In genomic region chr11:102396671-102397141, GRCm38 (mm10) we compare ENCODE assay signal across 16 mouse cellular contexts. TPM values are rescaled to one million over a fixed set of nuclear protein-coding genes. Genes with fewer than 3 reads are reported as not detected.
DNase-seq lines count a peak whose midpoint lies in the region; ATAC-seq and TF ChIP-seq lines count a peak whose summit lies in the region.
"Had no signal": no experiment of that assay in that cellular context is flagged by ENCODE, and none has a peak within 500 bp of the region (broad histone marks: within the 10 kb centered on the region; RNA-seq: fewer than 3 reads in every experiment).

No protein-coding gene starts in this region.

- peaks cover 81% of the 10 kb centered on the region for H3K27me3 ChIP-seq in liver, postnatal 0 days (ENCODE audit: insufficient read depth, low read length)
- H3K27me3 ChIP-seq in liver, embryonic 11.5 days (replicated peaks; ENCODE audit: control insufficient read depth, insufficient read depth, low read length): peaks cover 76% of the 10 kb centered on the region
- peaks cover 34% of the 10 kb centered on the region for H3K27me3 ChIP-seq in hindbrain, embryonic 12.5 days
- peaks cover 21% of the 10 kb centered on the region; the same call in 1 of the 2 replicates for H3K27me3 ChIP-seq in lung, postnatal 0 days (replicated peaks; ENCODE audit: insufficient read depth, low read length)

- H3K9ac ChIP-seq in liver, postnatal 0 days (replicated peaks): no peak overlapping the region
- H3K9ac ChIP-seq in liver, embryonic 11.5 days (ENCODE audit: low read depth, low read length): no peak overlapping the region
- H3K9ac ChIP-seq in hindbrain, embryonic 12.5 days: peak overlapping the region; percentile 45; the same call in 1 of the 2 replicates
- H3K9ac ChIP-seq in lung, postnatal 0 days (replicated peaks; ENCODE audit: low read depth): no peak overlapping the region
- H3K9ac ChIP-seq: embryonic facial prominence, embryonic 13.5 days; heart, embryonic 15.5 days; lung, embryonic 14.5 days had no signal

- peak; percentile 14 for DNase-seq in liver, postnatal 0 days
- DNase-seq in liver, embryonic 11.5 days (ENCODE audit: low spot score): no peak
- DNase-seq in left cerebral cortex, postnatal 25 days (ENCODE audit: low spot score in 2 of 2): peak; percentile 46 to 80
- no peak for DNase-seq in lung, postnatal 0 days (ENCODE audit: low spot score)
- no peak for DNase-seq in kidney, adult 18-20 months
- no peak for DNase-seq in lung, postnatal 36 days
- DNase-seq: gastrocnemius, adult 2 months; kidney, adult 8-10 months; lung, embryonic 14.5 days; spleen, adult 18-20 months; thymus, postnatal 4 days had no signal

- intact Hi-C loops in left cerebral cortex, postnatal 25 days (cut with DNase I): loop anchor here (1.0 to 5.0 kb wide), 3 partner anchors 11 to 77 kb away; partner anchors contain the start of genes Slc25a39 and Ubtf

- 81% methylated on average over 7 of the region's 7 CpGs for WGBS in liver, postnatal 0 days (ENCODE audit: insufficient replicate concordance)
- WGBS in liver, embryonic 11.5 days: 77% methylated on average over 7 of the region's 7 CpGs
- 70% methylated on average over 7 of the region's 7 CpGs for WGBS in hindbrain, embryonic 12.5 days
- 28% methylated on average over 7 of the region's 7 CpGs for WGBS in olfactory bulb, adult 2 months
- WGBS in lung, postnatal 0 days: 73% methylated on average over 7 of the region's 7 CpGs

- H3K4me2 ChIP-seq in liver, postnatal 0 days (ENCODE audit: low read depth, low read length): no peak overlapping the region
- no peak overlapping the region for H3K4me2 ChIP-seq in liver, embryonic 11.5 days
- peak overlapping the region; percentile 62 for H3K4me2 ChIP-seq in hindbrain, embryonic 12.5 days (replicated peaks)
- H3K4me2 ChIP-seq in lung, postnatal 0 days (replicated peaks; ENCODE audit: low read depth, low read length): no peak overlapping the region
- H3K4me2 ChIP-seq: embryonic facial prominence, embryonic 13.5 days; heart, embryonic 15.5 days; lung, embryonic 14.5 days had no signal

- TF ChIP-seq POLR2A in olfactory bulb, adult 2 months (IDR thresholded peaks at IDR 0.05; ENCODE audit: insufficient read depth, low read depth, low read length): no peak

- TF ChIP-seq EP300 in liver, postnatal 0 days (IDR thresholded peaks at IDR 0.05; ENCODE audit: low read depth): no peak
- no peak for TF ChIP-seq EP300 in lung, postnatal 0 days (IDR thresholded peaks at IDR 0.05)

- ATAC-seq in liver, postnatal 0 days: no peak
- no peak for ATAC-seq in liver, embryonic 11.5 days (replicated peaks; ENCODE audit: low FRiP score)
- no peak for ATAC-seq in hindbrain, embryonic 12.5 days (ENCODE audit: low FRiP score)
- ATAC-seq in lung, postnatal 0 days: no peak

- no peaks in the 10 kb centered on the region for H3K9me3 ChIP-seq in liver, postnatal 0 days (ENCODE audit: low read length)
- H3K9me3 ChIP-seq in liver, embryonic 11.5 days (ENCODE audit: control insufficient read depth, low read length): no peaks in the 10 kb centered on the region
- no peaks in the 10 kb centered on the region for H3K9me3 ChIP-seq in hindbrain, embryonic 12.5 days (replicated peaks)
- no peaks in the 10 kb centered on the region for H3K9me3 ChIP-seq in lung, postnatal 0 days (ENCODE audit: low read length)
- H3K9me3 ChIP-seq: embryonic facial prominence, embryonic 13.5 days; heart, embryonic 15.5 days had no signal

- H3K4me3 ChIP-seq in liver, postnatal 0 days (ENCODE audit: low read depth, low read length): no peak overlapping the region
- H3K4me3 ChIP-seq in liver, embryonic 11.5 days (ENCODE audit: low read depth, low read length): no peak overlapping the region
- H3K4me3 ChIP-seq in hindbrain, embryonic 12.5 days: peak overlapping the region; percentile 76
- peak overlapping the region; percentile 26 for H3K4me3 ChIP-seq in olfactory bulb, adult 2 months (ENCODE audit: insufficient read depth, low read depth, low read length)
- no peak overlapping the region for H3K4me3 ChIP-seq in lung, postnatal 0 days (ENCODE audit: low read depth, low read length)
- H3K4me3 ChIP-seq: embryonic facial prominence, embryonic 13.5 days; gastrocnemius, adult 2 months; heart, embryonic 15.5 days; myocyte had no signal

- H3K4me1 ChIP-seq in liver, postnatal 0 days (ENCODE audit: insufficient read depth): peaks cover 31% of the 10 kb centered on the region
- H3K4me1 ChIP-seq in liver, embryonic 11.5 days (replicated peaks; ENCODE audit: control insufficient read depth, insufficient read depth, low read length): peaks cover 5% of the 10 kb centered on the region
- H3K4me1 ChIP-seq in hindbrain, embryonic 12.5 days: peaks cover 83% of the 10 kb centered on the region
- peaks cover 53% of the 10 kb centered on the region for H3K4me1 ChIP-seq in olfactory bulb, adult 2 months (ENCODE audit: control insufficient read depth, insufficient read depth, low read length)
- H3K4me1 ChIP-seq in lung, postnatal 0 days (ENCODE audit: insufficient read depth, low read depth, low read length): peaks cover 10% of the 10 kb centered on the region

- TF ChIP-seq CTCF in liver, postnatal 0 days (IDR thresholded peaks at IDR 0.05; ENCODE audit: low read depth): no peak
- TF ChIP-seq CTCF in olfactory bulb, adult 2 months (IDR thresholded peaks at IDR 0.05; ENCODE audit: insufficient read depth, low read depth, low read length): no peak
- no peak for TF ChIP-seq CTCF in lung, postnatal 0 days (IDR thresholded peaks at IDR 0.05)

- no peak overlapping the region for H3K27ac ChIP-seq in liver, postnatal 0 days (ENCODE audit: low read depth)
- no peak overlapping the region for H3K27ac ChIP-seq in liver, embryonic 11.5 days (ENCODE audit: low read depth, low read length)
- H3K27ac ChIP-seq in hindbrain, embryonic 12.5 days: peak overlapping the region; percentile 95; the same call in 1 of the 2 replicates
- H3K27ac ChIP-seq in olfactory bulb, adult 2 months (ENCODE audit: insufficient read depth, low read depth, low read length): peak overlapping the region; percentile 29; the same call in 1 of the 2 replicates
- H3K27ac ChIP-seq in lung, postnatal 0 days (ENCODE audit: low read length): no peak overlapping the region
- H3K27ac ChIP-seq: embryonic facial prominence, embryonic 13.5 days; gastrocnemius, adult 2 months; heart, embryonic 15.5 days had no signal

- H3K36me3 ChIP-seq in liver, postnatal 0 days (replicated peaks; ENCODE audit: insufficient read depth, low read length): no peaks in the 10 kb centered on the region
- no peaks in the 10 kb centered on the region for H3K36me3 ChIP-seq in liver, embryonic 11.5 days (ENCODE audit: control insufficient read depth, insufficient read depth, low read length)
- peaks cover 18% of the 10 kb centered on the region for H3K36me3 ChIP-seq in hindbrain, embryonic 12.5 days
- H3K36me3 ChIP-seq in lung, postnatal 0 days (ENCODE audit: insufficient read depth, low read length): no peaks in the 10 kb centered on the region
- H3K36me3 ChIP-seq: heart, embryonic 15.5 days had no signal

RNA-seq across cellular contexts. Expression of gene Rundc3a, which starts 3.5 kb away (rescaled TPM):
- polyA plus RNA-seq in liver, postnatal 0 days (2015; fragmentation: Nextera tagmentation; extraction: Ambion mirVana): 1.8 and 2.4 TPM in 2 replicates
- 1.8 and 2.6 TPM in 2 replicates for polyA plus RNA-seq in liver, embryonic 11.5 days (2014; fragmentation: Nextera tagmentation; extraction: Ambion mirVana)
- 125 and 140 TPM in 2 replicates for polyA plus RNA-seq in hindbrain, embryonic 12.5 days (2016; fragmentation: Nextera tagmentation; extraction: Ambion mirVana)
- 100 to 1,000 TPM; 441 to 469 TPM for total RNA-seq in left cerebral cortex, postnatal 25 days (2021)
- polyA plus RNA-seq in olfactory bulb, adult 2 months (2012; ENCODE audit: insufficient read depth, insufficient read length, low replicate concordance, missing spikeins): not detected in 2 replicates
- polyA plus RNA-seq in lung, postnatal 0 days (2015; fragmentation: Nextera tagmentation; extraction: Ambion mirVana): 1.7 and 1.9 TPM in 2 replicates
- total RNA-seq: gastrocnemius, adult 2 months had no signal

RNA-seq across cellular contexts. Expression of gene Slc25a39, which starts 11.0 kb away (rescaled TPM):
- 510 and 522 TPM in 2 replicates for polyA plus RNA-seq in liver, postnatal 0 days (2015; fragmentation: Nextera tagmentation; extraction: Ambion mirVana)
- 282 and 283 TPM in 2 replicates for polyA plus RNA-seq in liver, embryonic 11.5 days (2014; fragmentation: Nextera tagmentation; extraction: Ambion mirVana)
- polyA plus RNA-seq in hindbrain, embryonic 12.5 days (2016; fragmentation: Nextera tagmentation; extraction: Ambion mirVana): 148 and 157 TPM in 2 replicates
- 10 to 100 TPM; 58.8 to 64.8 TPM for total RNA-seq in left cerebral cortex, postnatal 25 days (2021)
- polyA plus RNA-seq in olfactory bulb, adult 2 months (2012; ENCODE audit: insufficient read depth, insufficient read length, low replicate concordance, missing spikeins): not detected in 2 replicates
- 214 TPM in 2 replicates for polyA plus RNA-seq in lung, postnatal 0 days (2015; fragmentation: Nextera tagmentation; extraction: Ambion mirVana)

RNA-seq across cellular contexts. Expression of gene Slc4a1, which starts 30.7 kb away (rescaled TPM):
- polyA plus RNA-seq in liver, postnatal 0 days (2015; fragmentation: Nextera tagmentation; extraction: Ambion mirVana): 311 and 329 TPM in 2 replicates
- polyA plus RNA-seq in liver, embryonic 11.5 days (2014; fragmentation: Nextera tagmentation; extraction: Ambion mirVana): 191 and 229 TPM in 2 replicates
- 30.8 and 33.5 TPM in 2 replicates for polyA plus RNA-seq in hindbrain, embryonic 12.5 days (2016; fragmentation: Nextera tagmentation; extraction: Ambion mirVana)
- under 1 TPM; 0.62 to 0.73 TPM for total RNA-seq in left cerebral cortex, postnatal 25 days (2021)
- not detected in 2 replicates for polyA plus RNA-seq in olfactory bulb, adult 2 months (2012; ENCODE audit: insufficient read depth, insufficient read length, low replicate concordance, missing spikeins)
- 9.7 and 9.8 TPM in 2 replicates for polyA plus RNA-seq in lung, postnatal 0 days (2015; fragmentation: Nextera tagmentation; extraction: Ambion mirVana)
- polyA plus RNA-seq: myocyte had no signal

RNA-seq across cellular contexts. Expression of gene Grn, which starts 33.4 kb away (rescaled TPM):
- polyA plus RNA-seq in liver, postnatal 0 days (2015; fragmentation: Nextera tagmentation; extraction: Ambion mirVana): 156 and 161 TPM in 2 replicates
- 68.1 and 69.5 TPM in 2 replicates for polyA plus RNA-seq in liver, embryonic 11.5 days (2014; fragmentation: Nextera tagmentation; extraction: Ambion mirVana)
- polyA plus RNA-seq in hindbrain, embryonic 12.5 days (2016; fragmentation: Nextera tagmentation; extraction: Ambion mirVana): 96.9 and 101 TPM in 2 replicates
- total RNA-seq in left cerebral cortex, postnatal 25 days (2021): 10 to 100 TPM; 58.3 to 71.3 TPM
- not detected in 2 replicates for polyA plus RNA-seq in olfactory bulb, adult 2 months (2012; ENCODE audit: insufficient read depth, insufficient read length, low replicate concordance, missing spikeins)
- polyA plus RNA-seq in lung, postnatal 0 days (2015; fragmentation: Nextera tagmentation; extraction: Ambion mirVana): 215 and 223 TPM in 2 replicates

RNA-seq across cellular contexts. Expression of gene Fam171a2, which starts 50.8 kb away (rescaled TPM):
- 0.23 and 0.72 TPM in 2 replicates for polyA plus RNA-seq in liver, postnatal 0 days (2015; fragmentation: Nextera tagmentation; extraction: Ambion mirVana)
- 1.8 and 2.0 TPM in 2 replicates for polyA plus RNA-seq in liver, embryonic 11.5 days (2014; fragmentation: Nextera tagmentation; extraction: Ambion mirVana)
- polyA plus RNA-seq in hindbrain, embryonic 12.5 days (2016; fragmentation: Nextera tagmentation; extraction: Ambion mirVana): 21.5 and 22.8 TPM in 2 replicates
- total RNA-seq in left cerebral cortex, postnatal 25 days (2021): 100 to 1,000 TPM; 108 to 120 TPM
- polyA plus RNA-seq in olfactory bulb, adult 2 months (2012; ENCODE audit: insufficient read depth, insufficient read length, low replicate concordance, missing spikeins): not detected in 2 replicates
- polyA plus RNA-seq in lung, postnatal 0 days (2015; fragmentation: Nextera tagmentation; extraction: Ambion mirVana): 3.2 and 3.4 TPM in 2 replicates

Comparison
In these comparisons a context has a peak if more than half of its experiments do, and no peak if none do; other contexts are left out.
1. DNase-seq: peak in liver, postnatal 0 days (single experiment) and left cerebral cortex, postnatal 25 days (2 of 2); none in liver, embryonic 11.5 days (single experiment), lung, postnatal 0 days (single experiment), kidney, adult 18-20 months (single experiment) and lung, postnatal 36 days (single experiment).
2. H3K27ac ChIP-seq: peak in hindbrain, embryonic 12.5 days (single experiment) and olfactory bulb, adult 2 months (single experiment); none in liver, postnatal 0 days (single experiment), liver, embryonic 11.5 days (single experiment) and lung, postnatal 0 days (single experiment).
3. H3K4me3 ChIP-seq: peak in hindbrain, embryonic 12.5 days (single experiment) and olfactory bulb, adult 2 months (single experiment); none in liver, postnatal 0 days (single experiment), liver, embryonic 11.5 days (single experiment) and lung, postnatal 0 days (single experiment).
4. RNA of gene Slc25a39, which starts 11.0 kb away (polyA plus RNA-seq): 510 to 522 TPM in liver, postnatal 0 days, 282 to 283 TPM in liver, embryonic 11.5 days, 214 TPM in lung, postnatal 0 days and 148 to 157 TPM in hindbrain, embryonic 12.5 days; not detected in olfactory bulb, adult 2 months; every median in the first group is over 100 times any median in the second.
5. RNA of gene Slc4a1, which starts 30.7 kb away (polyA plus RNA-seq): 311 to 329 TPM in liver, postnatal 0 days, 191 to 229 TPM in liver, embryonic 11.5 days, 30.8 to 33.5 TPM in hindbrain, embryonic 12.5 days and 9.7 to 9.8 TPM in lung, postnatal 0 days; not detected in olfactory bulb, adult 2 months; every median in the first group is over 10 times any median in the second.